Mouse (Mus musculus): Measurements from ENCODE around the gene Alms1. TPM values are rescaled to one million over a fixed set of nuclear protein-coding genes. Genes with fewer than 3 reads are reported as not detected.
"Not testable (repeated sequence)": the region's sequence is repeated elsewhere in the genome, so short reads cannot be mapped to it uniquely, and the experiment has no call there.

Alms1 gene
- total RNA-seq, 2 experiments from 2014 or later = 1.3 TPM

DNA sequence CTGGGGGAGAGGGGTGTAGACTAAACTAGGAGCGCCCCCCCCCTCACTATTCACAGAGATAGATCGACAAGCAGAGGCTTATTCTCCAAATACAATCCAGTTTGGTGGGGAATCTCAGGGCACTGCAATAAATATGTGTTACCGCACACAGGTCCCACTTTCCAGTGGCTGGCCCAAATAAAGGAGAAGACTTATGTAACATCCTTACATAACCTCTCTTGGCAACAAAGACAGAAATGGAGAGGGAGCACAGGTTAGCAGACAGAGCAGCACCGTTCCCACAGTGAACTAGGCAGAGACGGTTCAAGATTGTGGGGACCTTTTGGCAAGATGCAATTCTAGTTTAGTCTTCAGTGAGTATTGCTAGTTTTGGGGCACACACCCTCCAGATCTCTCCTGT is 121.9 kb downstream of the Alms1 start:
- intact Hi-C loops (cut with DNase I; ENCODE audit: low total_unique reads); DNase-seq: not testable (repeated sequence)

GRCm38 (mm10) chr6:85709607-85710006 is 122.3 kb downstream of the Alms1 start:
- intact Hi-C loops (cut with DNase I; ENCODE audit: low total_unique reads); DNase-seq: not testable (repeated sequence)

DNA sequence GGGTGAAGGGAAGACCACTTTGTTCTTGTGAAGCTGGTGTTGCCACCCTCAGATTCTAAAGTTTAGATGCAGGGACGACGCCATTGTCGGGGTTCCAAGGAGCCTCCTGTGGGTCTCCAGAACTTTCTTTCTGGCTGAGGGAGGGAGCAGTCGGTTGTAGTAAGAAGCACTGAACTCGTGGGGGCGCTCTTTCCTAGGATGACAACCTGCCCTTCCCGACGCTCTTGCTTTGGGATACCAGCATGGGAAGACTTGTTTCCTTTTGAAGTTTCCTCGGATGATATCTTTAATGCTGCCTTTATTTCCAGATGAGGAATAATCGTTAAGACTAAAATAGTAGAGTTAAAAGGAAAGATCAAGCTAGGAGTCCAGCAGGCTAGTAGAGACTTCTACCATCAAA is 125.8 kb downstream of the Alms1 start, which contains the start of gene Nat8f7:
TSS of gene Nat8f7 (minus strand) at position 101 of the 400 bp plus-strand sequence.
- DNase-seq = peak; percentile 2
- intact Hi-C loops (cut with DNase I; ENCODE audit: low total_unique reads) = not testable (repeated sequence)

Small RNA genes within 50 kb of the gene (microRNA-seq; reads per million reads assigned to microRNA genes)
- 0 reads per million in 2 experiments for gene Gm27317

Other genes starting within 250 kb of the Alms1 start
- gene Rab11fip5, start 212.9 kb upstream of the Alms1 start, total RNA-seq (2021) = 10 to 100 TPM; 25.9 to 31.5 TPM
- not detected for gene Noto, start 163.6 kb upstream of the Alms1 start, total RNA-seq (2021)
- 1 to 10 TPM; 7.6 to 9.0 TPM for gene Smyd5, start 155.5 kb upstream of the Alms1 start, total RNA-seq (2021)
- gene Cct7, start 136.0 kb upstream of the Alms1 start, total RNA-seq (2021) = 100 to 1,000 TPM; 128 to 142 TPM
- 10 to 100 TPM; 14.2 to 16.7 TPM for gene Pradc1, start 135.6 kb upstream of the Alms1 start, total RNA-seq (2021)
- under 1 TPM; 0.02 to 0.04 TPM for gene Fbxo41, start 84.5 kb upstream of the Alms1 start, total RNA-seq (2021)
- not detected for gene Egr4, start 73.9 kb upstream of the Alms1 start, total RNA-seq (2021)
- gene Nat8f7, start 125.7 kb downstream of the Alms1 start, total RNA-seq (2021) = under 1 TPM; 0.16 to 0.33 TPM
- gene Nat8f3, start 178.2 kb downstream of the Alms1 start, total RNA-seq (2021) = not detected
- not detected for gene Nat8f6, start 233.4 kb downstream of the Alms1 start, total RNA-seq (2021)
- gene Nat8f5, start 233.4 kb downstream of the Alms1 start, total RNA-seq (2021) = under 1 TPM in 1 of 2 experiments, not detected in 1; 0.35 TPM
- not detected for gene Nat8, start 244.6 kb downstream of the Alms1 start, total RNA-seq (2021)

Measured in gastrocnemius, postnatal 14 days (tissue).